Mouse (Mus musculus): Measurements from ENCODE around the gene Ccnl1. TPM values are rescaled to one million over a fixed set of nuclear protein-coding genes. Genes with fewer than 3 reads are reported as not detected.

Ccnl1 gene
- polyA plus RNA-seq, 1 experiment from 2014 or later: 103 TPM

- no peaks in the 10 kb centered on the region for H3K4me1 ChIP-seq (ENCODE audit: insufficient read depth, low read length)
- WGBS: 80% methylated on average over 8 of the region's 8 CpGs
- no peak overlapping the region for H3K4me3 ChIP-seq (ENCODE audit: low read length)
- H3K4me2 ChIP-seq (replicated peaks; ENCODE audit: low read depth, low read length): no peak overlapping the region
- H3K9me3 ChIP-seq (ENCODE audit: low read length): no peaks in the 10 kb centered on the region
- no peak for ATAC-seq (ENCODE audit: low FRiP score, low TSS enrichment)
- no peaks in the 10 kb centered on the region for H3K27me3 ChIP-seq (ENCODE audit: insufficient read depth, low read length)
- no peaks in the 10 kb centered on the region for H3K36me3 ChIP-seq (ENCODE audit: insufficient read depth, low read length)
- H3K27ac ChIP-seq (ENCODE audit: low read length): no peak overlapping the region
- H3K9ac ChIP-seq (replicated peaks; ENCODE audit: low read length): no peak overlapping the region
These were observed 30.9 kb upstream of the Ccnl1 start for GRCm38 (mm10) chr3:65988711-65989495.

- Histone ChIP-seq H3K4me2 (replicated peaks; ENCODE audit: low read depth, low read length) (no peak overlapping the region), H3K27me3 (ENCODE audit: insufficient read depth, low read length) (no peaks in the 10 kb centered on the region), H3K36me3 (ENCODE audit: insufficient read depth, low read length) (no peaks in the 10 kb centered on the region), H3K4me3 (ENCODE audit: low read length) (no peak overlapping the region), H3K27ac (ENCODE audit: low read length) (no peak overlapping the region; the same call in 1 of the 2 replicates), H3K4me1 (ENCODE audit: insufficient read depth, low read length) (peaks cover 17% of the 10 kb centered on the region), H3K9ac (replicated peaks; ENCODE audit: low read length) (no peak overlapping the region), H3K9me3 (ENCODE audit: low read length) (no peaks in the 10 kb centered on the region)
- WGBS: 68% methylated on average over 3 of the region's 3 CpGs
- ATAC-seq (ENCODE audit: low FRiP score, low TSS enrichment): no peak
These were observed 18.2 kb upstream of the Ccnl1 start for GRCm38 (mm10) chr3:65976296-65976695.

GRCm38 (mm10) chr3:65975317-65975716 is 17.3 kb upstream of the Ccnl1 start:
- peak overlapping the region; percentile 61 for H3K4me2 ChIP-seq (replicated peaks; ENCODE audit: low read depth, low read length)
- peaks cover 17% of the 10 kb centered on the region for H3K4me1 ChIP-seq (ENCODE audit: insufficient read depth, low read length)
- H3K36me3 ChIP-seq (ENCODE audit: insufficient read depth, low read length): no peaks in the 10 kb centered on the region
- WGBS: 3% methylated on average over 5 of the region's 5 CpGs
- H3K9me3 ChIP-seq (ENCODE audit: low read length): no peaks in the 10 kb centered on the region
- peak overlapping the region; percentile 54 for H3K4me3 ChIP-seq (ENCODE audit: low read length)
- peak; percentile 16; the same call in 1 of the 2 replicates for ATAC-seq (ENCODE audit: low FRiP score, low TSS enrichment)
- peak overlapping the region; percentile 66 for H3K9ac ChIP-seq (replicated peaks; ENCODE audit: low read length)
- H3K27ac ChIP-seq (ENCODE audit: low read length): peak overlapping the region; percentile 96
- H3K27me3 ChIP-seq (ENCODE audit: insufficient read depth, low read length): no peaks in the 10 kb centered on the region

- peak overlapping the region; percentile 61 for H3K4me2 ChIP-seq (replicated peaks; ENCODE audit: low read depth, low read length)
- H3K9me3 ChIP-seq (ENCODE audit: low read length): no peaks in the 10 kb centered on the region
- 0% methylated on average over 43 of the region's 43 CpGs for WGBS
- peak overlapping the region; percentile 54 for H3K4me3 ChIP-seq (ENCODE audit: low read length)
- peak overlapping the region; percentile 73 for H3K9ac ChIP-seq (replicated peaks; ENCODE audit: low read length)
- no peaks in the 10 kb centered on the region for H3K36me3 ChIP-seq (ENCODE audit: insufficient read depth, low read length)
- peak overlapping the region; percentile 96 for H3K27ac ChIP-seq (ENCODE audit: low read length)
- no peaks in the 10 kb centered on the region for H3K27me3 ChIP-seq (ENCODE audit: insufficient read depth, low read length)
- ATAC-seq (ENCODE audit: low FRiP score, low TSS enrichment): peak; percentile 99
- H3K4me1 ChIP-seq (ENCODE audit: insufficient read depth, low read length): peaks cover 17% of the 10 kb centered on the region
These were observed 16.4 kb upstream of the Ccnl1 start for GRCm38 (mm10) chr3:65974232-65975058.

GRCm38 (mm10) chr3:65973501-65974231 is 15.6 kb upstream of the Ccnl1 start:
- ATAC-seq (ENCODE audit: low FRiP score, low TSS enrichment): no peak
- peak overlapping the region; percentile 96 for H3K27ac ChIP-seq (ENCODE audit: low read length)
- 0 out of 2 replicates have a peak, but pooled peaks cover 5% of the 10 kb centered on the region for H3K9me3 ChIP-seq (ENCODE audit: low read length)
- H3K36me3 ChIP-seq (ENCODE audit: insufficient read depth, low read length): no peaks in the 10 kb centered on the region
- peak overlapping the region; percentile 54 for H3K4me3 ChIP-seq (ENCODE audit: low read length)
- H3K4me1 ChIP-seq (ENCODE audit: insufficient read depth, low read length): peaks cover 17% of the 10 kb centered on the region
- peak overlapping the region; percentile 61 for H3K4me2 ChIP-seq (replicated peaks; ENCODE audit: low read depth, low read length)
- 28% methylated on average over 8 of the region's 8 CpGs for WGBS
- peak overlapping the region; percentile 73 for H3K9ac ChIP-seq (replicated peaks; ENCODE audit: low read length)
- H3K27me3 ChIP-seq (ENCODE audit: insufficient read depth, low read length): no peaks in the 10 kb centered on the region

GRCm38 (mm10) chr3:65969196-65969595 is 11.1 kb upstream of the Ccnl1 start:
- H3K4me1 ChIP-seq (ENCODE audit: insufficient read depth, low read length): peaks cover 7% of the 10 kb centered on the region; the same call in 1 of the 2 replicates
- H3K36me3 ChIP-seq (ENCODE audit: insufficient read depth, low read length): no peaks in the 10 kb centered on the region
- WGBS: 86% methylated on average over 3 of the region's 3 CpGs
- H3K4me2 ChIP-seq (replicated peaks; ENCODE audit: low read depth, low read length): no peak overlapping the region
- no peaks in the 10 kb centered on the region for H3K27me3 ChIP-seq (ENCODE audit: insufficient read depth, low read length)
- H3K9me3 ChIP-seq (ENCODE audit: low read length): peaks cover 5% of the 10 kb centered on the region; the same call in 1 of the 2 replicates
- H3K9ac ChIP-seq (replicated peaks; ENCODE audit: low read length): no peak overlapping the region
- no peak overlapping the region for H3K27ac ChIP-seq (ENCODE audit: low read length)
- H3K4me3 ChIP-seq (ENCODE audit: low read length): no peak overlapping the region
- ATAC-seq (ENCODE audit: low FRiP score, low TSS enrichment): no peak

- Histone ChIP-seq H3K4me1 (ENCODE audit: insufficient read depth, low read length) (no peaks in the 10 kb centered on the region), H3K27me3 (ENCODE audit: insufficient read depth, low read length) (no peaks in the 10 kb centered on the region), H3K4me3 (ENCODE audit: low read length) (no peak overlapping the region), H3K27ac (ENCODE audit: low read length) (no peak overlapping the region), H3K4me2 (replicated peaks; ENCODE audit: low read depth, low read length) (no peak overlapping the region), H3K36me3 (ENCODE audit: insufficient read depth, low read length) (no peaks in the 10 kb centered on the region), H3K9me3 (ENCODE audit: low read length) (peaks cover 5% of the 10 kb centered on the region; the same call in 1 of the 2 replicates), H3K9ac (replicated peaks; ENCODE audit: low read length) (no peak overlapping the region)
- ATAC-seq (ENCODE audit: low FRiP score, low TSS enrichment): no peak
- WGBS: 88% methylated on average over 1 of the region's 1 CpGs
These were observed 8.3 kb upstream of the Ccnl1 start for GRCm38 (mm10) chr3:65966360-65966759.

- ATAC-seq (ENCODE audit: low FRiP score, low TSS enrichment): no peak
- H3K36me3 ChIP-seq (ENCODE audit: insufficient read depth, low read length): no peaks in the 10 kb centered on the region
- WGBS: 49% methylated on average over 4 of the region's 4 CpGs
- no peak overlapping the region for H3K9ac ChIP-seq (replicated peaks; ENCODE audit: low read length)
- no peaks in the 10 kb centered on the region for H3K9me3 ChIP-seq (ENCODE audit: low read length)
- no peak overlapping the region for H3K4me2 ChIP-seq (replicated peaks; ENCODE audit: low read depth, low read length)
- H3K4me3 ChIP-seq (ENCODE audit: low read length): no peak overlapping the region
- H3K27me3 ChIP-seq (ENCODE audit: insufficient read depth, low read length): no peaks in the 10 kb centered on the region
- H3K27ac ChIP-seq (ENCODE audit: low read length): no peak overlapping the region
- peaks cover 8% of the 10 kb centered on the region; the same call in 1 of the 2 replicates for H3K4me1 ChIP-seq (ENCODE audit: insufficient read depth, low read length)
These were observed 4.4 kb upstream of the Ccnl1 start for GRCm38 (mm10) chr3:65962270-65962930.

GRCm38 (mm10) chr3:65960291-65960945 is 2.4 kb upstream of the Ccnl1 start:
- no peak overlapping the region for H3K27ac ChIP-seq (ENCODE audit: low read length)
- H3K4me2 ChIP-seq (replicated peaks; ENCODE audit: low read depth, low read length): no peak overlapping the region
- H3K9ac ChIP-seq (replicated peaks; ENCODE audit: low read length): no peak overlapping the region
- H3K4me3 ChIP-seq (ENCODE audit: low read length): no peak overlapping the region
- peaks cover 10% of the 10 kb centered on the region for H3K36me3 ChIP-seq (ENCODE audit: insufficient read depth, low read length)
- no peak for ATAC-seq (ENCODE audit: low FRiP score, low TSS enrichment)
- peaks cover 21% of the 10 kb centered on the region for H3K4me1 ChIP-seq (ENCODE audit: insufficient read depth, low read length)
- WGBS: 95% methylated on average over 5 of the region's 5 CpGs
- no peaks in the 10 kb centered on the region for H3K27me3 ChIP-seq (ENCODE audit: insufficient read depth, low read length)
- H3K9me3 ChIP-seq (ENCODE audit: low read length): no peaks in the 10 kb centered on the region

Measured in kidney, embryonic 16.5 days (tissue).